Mouse (Mus musculus) limb, embryonic 12.5 days (tissue): ENCODE data around the gene Ppp2r5d. TPM values are rescaled to one million over a fixed set of nuclear protein-coding genes. Genes with fewer than 3 reads are reported as not detected.
A peak's percentile ranks its signal among the peaks of the same experiment; 100 is the strongest.

Experiments used
- ATAC-seq: fragments of 200-750 bp; cut with Nextera tagmentation; 2 replicates; pipeline ENCODE4 v1.8.0; 2017; ENCODE audit warnings: low read depth, moderate TSS enrichment; ENCODE audit not compliant: insufficient number of reproducible peaks, insufficient read depth, low FRiP score, low TSS enrichment
- H3K27ac ChIP-seq: fragments of 300-500 bp; sonication (generic); 2 replicates; pipeline ENCODE4 v1.5.1; 2016; ENCODE audit warnings: mild to moderate bottlenecking, moderate library complexity
- H3K27me3 ChIP-seq: fragments of 300-500 bp; sonication (generic); 2 replicates; pipeline ENCODE4 v1.6.1; 2016; ENCODE audit warnings: mild to moderate bottlenecking, moderate library complexity
- H3K36me3 ChIP-seq: fragments of 300-500 bp; sonication (generic); 2 replicates; pipeline ENCODE4 v1.6.1; 2016; ENCODE audit warnings: mild to moderate bottlenecking, moderate library complexity
- H3K4me1 ChIP-seq: fragments of 300-500 bp; sonication (generic); replicated peaks from 2 replicates; pipeline ENCODE4 v1.6.1; 2016
- H3K4me2 ChIP-seq: fragments of 300-500 bp; sonication (generic); 2 replicates; pipeline ENCODE4 v1.6.1; 2016; ENCODE audit warnings: mild to moderate bottlenecking, moderate library complexity
- H3K4me3 ChIP-seq: fragments of 300-500 bp; sonication (generic); replicated peaks from 2 replicates; pipeline ENCODE4 v1.5.1; 2016; ENCODE audit warnings: mild to moderate bottlenecking
- H3K9ac ChIP-seq: fragments of 300-500 bp; sonication (generic); replicated peaks from 2 replicates; pipeline ENCODE4 v1.6.1; 2016; ENCODE audit warnings: mild to moderate bottlenecking, moderate library complexity
- H3K9me3 ChIP-seq: fragments of 300-500 bp; sonication (generic); 2 replicates; pipeline ENCODE4 v1.6.1; 2016; ENCODE audit warnings: mild to moderate bottlenecking, moderate library complexity
- whole genome bisulfite sequencing: fragments of 180-500 bp; shearing (Covaris S2); methylation state at CpG from one replicate; pipeline ENCODE4 v1.1.7; 2016; 5-methylcytosine and 5-hydroxymethylcytosine counted together
- polyA plus RNA-seq: library from polyadenylated mRNA; unstranded; fragments of >200 nt; fragmentation: Nextera tagmentation; extraction: Ambion mirVana; gene quantifications from 2 replicates; pipeline ENCODE4 v1.2.1, GENCODE M21; 2016

Ppp2r5d gene
- polyA plus RNA-seq, 1 experiment from 2014 or later = 108 TPM

DNA sequence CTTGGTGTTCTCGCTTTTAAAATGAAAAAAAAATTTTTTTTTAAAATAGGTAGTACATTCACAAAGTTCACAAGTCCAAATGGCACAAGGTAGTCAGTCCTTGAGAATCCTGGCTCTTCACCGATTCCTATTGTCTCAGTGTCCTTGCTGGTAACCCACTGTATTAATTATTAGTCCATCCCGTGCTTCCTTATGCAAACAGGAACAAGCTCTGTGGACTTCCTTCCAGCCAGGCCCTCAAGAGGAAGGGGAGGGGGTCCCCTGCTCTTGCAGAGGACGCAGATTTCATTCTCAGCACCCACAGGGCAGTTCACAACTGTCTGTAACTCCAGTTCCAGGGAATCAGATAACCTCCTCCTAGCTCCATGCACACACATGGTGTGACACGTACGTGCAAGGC, 48.9 kb downstream of the Ppp2r5d start:
- Histone ChIP-seq H3K9ac (no peak overlapping the region), H3K4me3 (no peak overlapping the region), H3K27ac (no peak overlapping the region), H3K4me2 (no peak overlapping the region), H3K4me1 (peaks cover 18% of the 10 kb centered on the region), H3K27me3 (no peaks in the 10 kb centered on the region), H3K36me3 (peaks cover 88% of the 10 kb centered on the region), H3K9me3 (0 out of 2 replicates have a peak, but pooled peaks cover 4% of the 10 kb centered on the region)
- no peak for ATAC-seq
- 70% methylated on average over 6 of the region's 6 CpGs for WGBS

DNA sequence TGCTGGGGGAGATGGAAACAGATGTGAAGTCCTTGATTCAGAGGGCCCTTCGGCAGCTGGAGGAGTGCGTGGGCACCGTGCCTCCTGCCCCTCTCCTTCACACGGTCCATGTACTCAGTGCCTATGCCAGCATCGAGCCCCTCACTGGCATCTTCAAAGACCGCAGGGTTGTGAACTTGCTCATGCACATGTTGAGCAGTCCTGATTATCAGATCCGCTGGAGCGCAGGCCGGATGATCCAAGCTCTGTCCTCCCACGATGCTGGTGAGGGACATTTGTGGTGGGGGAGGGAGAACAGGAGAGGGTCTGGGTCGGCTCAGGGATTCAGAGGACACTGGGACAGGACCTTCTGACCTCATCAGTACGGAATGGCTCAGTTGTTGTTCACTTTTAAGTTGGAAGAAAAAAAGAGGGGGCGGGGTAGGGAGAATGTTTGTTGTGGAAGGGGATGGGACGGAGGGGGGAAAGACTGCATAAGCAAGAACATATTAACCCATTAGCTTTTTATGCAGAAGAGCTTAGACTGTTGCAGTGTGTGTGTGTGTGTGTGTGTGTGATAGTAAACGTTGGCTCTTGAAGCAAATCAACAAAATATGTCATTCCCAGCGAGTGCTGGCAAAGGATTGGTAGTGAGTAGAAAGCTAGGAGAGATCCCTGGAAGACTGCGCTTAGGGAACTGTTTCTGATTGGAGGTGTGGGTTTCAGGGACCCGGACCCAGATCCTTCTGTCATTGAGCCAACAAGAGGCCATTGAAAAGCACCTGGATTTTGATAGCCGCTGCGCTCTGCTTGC, 53.0 kb downstream of the Ppp2r5d start:
- WGBS = 70% methylated on average over 20 of the region's 20 CpGs
- Histone ChIP-seq H3K4me3 (peak overlapping the region; percentile 70), H3K9me3 (0 out of 2 replicates have a peak, but pooled peaks cover 4% of the 10 kb centered on the region), H3K4me1 (peaks cover 30% of the 10 kb centered on the region), H3K9ac (peak overlapping the region; percentile 94), H3K27ac (no peak overlapping the region), H3K4me2 (peak overlapping the region; percentile 87), H3K36me3 (peaks cover 57% of the 10 kb centered on the region), H3K27me3 (no peaks in the 10 kb centered on the region)
- ATAC-seq = no peak

DNA sequence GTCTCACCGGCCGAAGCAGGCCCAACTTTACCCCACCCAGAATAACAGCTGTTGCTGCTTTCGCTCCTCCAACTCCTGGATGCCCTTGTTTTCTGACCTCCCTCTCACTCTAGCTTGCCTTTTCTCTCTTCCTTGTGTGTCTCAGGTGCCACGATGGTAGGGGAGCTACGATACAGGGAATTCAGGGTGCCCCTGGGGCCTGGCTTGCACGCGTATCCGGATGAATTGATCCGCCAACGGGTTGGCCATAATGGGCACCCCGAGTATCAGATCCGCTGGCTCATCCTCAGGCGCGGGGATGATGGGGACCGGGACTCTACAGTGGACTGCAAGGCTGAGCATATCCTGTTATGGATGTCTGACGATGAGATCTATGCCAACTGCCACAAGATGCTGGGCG, 53.6 kb downstream of the Ppp2r5d start:
- Histone ChIP-seq H3K9me3 (0 out of 2 replicates have a peak, but pooled peaks cover 4% of the 10 kb centered on the region), H3K27ac (peak overlapping the region; percentile 95; the same call in 1 of the 2 replicates), H3K9ac (peak overlapping the region; percentile 94), H3K36me3 (peaks cover 51% of the 10 kb centered on the region), H3K27me3 (no peaks in the 10 kb centered on the region), H3K4me3 (peak overlapping the region; percentile 70), H3K4me1 (peaks cover 35% of the 10 kb centered on the region), H3K4me2 (peak overlapping the region; percentile 87)
- no peak for ATAC-seq
- WGBS = 80% methylated on average over 17 of the region's 17 CpGs

DNA sequence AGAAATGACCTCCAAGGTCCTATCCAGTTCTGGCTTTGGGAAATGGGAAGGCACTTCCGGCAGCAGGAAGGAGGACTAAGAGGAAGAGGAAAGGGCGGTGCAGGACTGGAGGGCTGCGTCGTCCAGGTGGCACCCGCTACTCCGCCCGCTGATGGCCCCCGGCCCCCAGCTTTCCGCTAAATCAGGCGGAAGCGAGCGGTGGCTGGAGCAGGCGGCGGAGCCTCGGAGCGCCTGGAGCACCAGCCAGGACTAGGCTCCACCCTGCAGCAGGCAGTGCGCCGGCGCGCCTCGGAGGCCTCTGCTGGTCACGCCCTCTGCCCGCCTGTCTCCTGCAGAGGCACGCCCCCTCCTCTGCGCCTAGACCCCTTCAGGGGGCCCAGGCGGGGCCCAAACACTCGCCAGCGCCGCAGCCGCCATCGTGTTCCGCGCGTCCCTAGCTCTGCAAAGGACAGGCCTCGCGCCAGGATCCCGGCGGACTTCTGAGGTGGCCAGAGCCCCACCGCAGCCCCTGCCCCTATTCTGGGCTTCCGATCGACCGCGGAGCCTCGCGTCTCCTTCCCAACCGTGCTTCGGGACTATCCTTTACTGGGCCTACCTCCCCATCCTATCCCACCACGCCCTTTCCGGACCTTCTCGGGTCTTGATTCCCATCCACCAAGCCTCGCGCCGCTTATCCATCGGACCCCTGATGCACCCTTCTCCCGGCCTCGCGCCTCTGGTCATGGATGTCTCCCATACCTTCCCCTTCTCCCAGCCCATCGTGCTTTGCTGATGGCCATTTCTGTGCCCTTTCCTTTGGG, 54.5 kb downstream of the Ppp2r5d start, which contains the start of gene Cul7:
TSS of gene Cul7 (plus strand) at position 106 of the 800 bp plus-strand sequence.
- whole genome bisulfite sequencing = under 1% methylated on average over 50 of the region's 58 CpGs
- peak; percentile 94 for ATAC-seq
- H3K4me3 ChIP-seq = peak within 1 kb of the TSS; percentile 70
- H3K9ac ChIP-seq = peak within 1 kb of the TSS; percentile 94
- peak within 1 kb of the TSS; percentile 95 for H3K27ac ChIP-seq
- H3K4me2 ChIP-seq = peak within 1 kb of the TSS; percentile 87
- H3K36me3 ChIP-seq = peaks cover 42% of the 10 kb centered on the region
- H3K9me3 ChIP-seq = 0 out of 2 replicates have a peak, but pooled peaks cover 4% of the 10 kb centered on the region
- H3K4me1 ChIP-seq = peaks cover 36% of the 10 kb centered on the region
- H3K27me3 ChIP-seq = no peaks in the 10 kb centered on the region

DNA sequence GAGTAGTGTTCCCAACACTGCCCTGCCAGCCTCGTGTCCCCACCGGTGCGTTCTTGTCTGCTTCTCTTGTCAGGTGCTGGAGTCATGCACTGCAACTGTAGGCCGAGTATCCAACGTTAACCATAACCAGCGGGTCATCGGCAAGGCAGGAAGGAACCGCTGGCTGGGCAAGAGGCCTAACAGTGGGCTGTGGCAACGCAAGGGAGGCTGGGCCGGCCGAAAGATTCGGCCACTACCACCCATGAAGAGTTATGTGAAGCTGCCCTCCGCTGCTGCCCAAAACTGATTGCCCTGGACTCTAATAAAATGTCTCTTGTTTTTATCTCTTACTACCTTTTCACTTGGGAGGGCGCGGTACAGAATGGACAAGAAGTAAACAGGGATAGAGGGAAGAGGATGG, 55.1 kb downstream of the Ppp2r5d start:
- peaks cover 42% of the 10 kb centered on the region for H3K4me1 ChIP-seq
- peaks cover 37% of the 10 kb centered on the region for H3K36me3 ChIP-seq
- ATAC-seq = no peak
- peak overlapping the region; percentile 95 for H3K27ac ChIP-seq
- H3K4me3 ChIP-seq = peak overlapping the region; percentile 70
- 0 out of 2 replicates have a peak, but pooled peaks cover 3% of the 10 kb centered on the region for H3K9me3 ChIP-seq
- H3K4me2 ChIP-seq = peak overlapping the region; percentile 87
- 35% methylated on average over 15 of the region's 15 CpGs for WGBS
- H3K9ac ChIP-seq = peak overlapping the region; percentile 94; the same call in 1 of the 2 replicates
- no peaks in the 10 kb centered on the region for H3K27me3 ChIP-seq

DNA sequence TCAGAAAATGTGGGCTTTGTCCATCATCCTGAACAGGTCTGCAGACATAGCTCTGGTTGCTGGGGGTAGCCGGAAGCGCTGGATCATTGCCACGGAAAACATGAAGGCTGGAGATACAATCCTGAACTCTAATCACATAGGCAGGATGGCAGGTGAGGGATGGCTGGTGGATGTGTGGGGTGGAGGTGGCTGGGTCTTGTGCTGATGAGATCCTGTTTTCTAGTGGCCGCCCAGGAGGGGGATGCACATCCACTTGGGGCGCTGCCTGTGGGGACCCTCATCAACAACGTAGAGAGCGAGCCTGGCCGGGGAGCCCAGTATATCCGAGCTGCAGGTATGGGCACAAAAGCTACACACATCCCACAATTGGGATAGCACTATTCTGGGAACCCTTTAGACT, 56.5 kb downstream of the Ppp2r5d start:
- no peak overlapping the region for H3K4me2 ChIP-seq
- no peaks in the 10 kb centered on the region for H3K27me3 ChIP-seq
- no peak for ATAC-seq
- no peak overlapping the region for H3K4me3 ChIP-seq
- no peaks in the 10 kb centered on the region for H3K9me3 ChIP-seq
- no peak overlapping the region for H3K9ac ChIP-seq
- H3K4me1 ChIP-seq = peaks cover 50% of the 10 kb centered on the region
- peaks cover 24% of the 10 kb centered on the region for H3K36me3 ChIP-seq
- 94% methylated on average over 9 of the region's 9 CpGs for WGBS
- no peak overlapping the region for H3K27ac ChIP-seq

- Histone ChIP-seq H3K36me3 (peaks cover 20% of the 10 kb centered on the region), H3K4me3 (no peak overlapping the region), H3K27me3 (no peaks in the 10 kb centered on the region), H3K4me2 (peak overlapping the region; percentile 90; the same call in 1 of the 2 replicates), H3K9me3 (no peaks in the 10 kb centered on the region), H3K4me1 (peaks cover 44% of the 10 kb centered on the region), H3K9ac (no peak overlapping the region), H3K27ac (no peak overlapping the region)
- ATAC-seq = no peak
- WGBS = 95% methylated on average over 7 of the region's 7 CpGs
Observed at GRCm38 (mm10) chr17:46647279-46647678, 57.6 kb downstream of the Ppp2r5d start.

DNA sequence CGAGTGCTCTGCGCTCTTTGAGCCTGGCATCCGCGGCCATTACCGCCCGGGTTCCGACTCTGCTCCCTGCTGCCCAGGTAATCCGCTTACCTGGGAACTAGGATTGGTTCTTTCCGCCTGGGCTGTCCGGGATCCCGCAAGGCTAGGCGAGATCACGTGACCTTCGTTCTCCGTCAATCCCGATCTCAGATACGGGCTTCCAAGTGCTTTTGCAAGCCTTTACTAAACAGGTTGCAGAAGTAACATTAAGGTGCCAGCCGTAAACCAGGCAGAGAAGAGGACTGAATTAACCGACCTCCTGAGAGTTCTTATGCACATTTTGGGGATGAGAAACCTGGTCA, 58.6 kb downstream of the Ppp2r5d start:
- H3K36me3 ChIP-seq = peaks cover 28% of the 10 kb centered on the region
- peak overlapping the region; percentile 77 for H3K4me3 ChIP-seq
- peaks cover 34% of the 10 kb centered on the region for H3K4me1 ChIP-seq
- no peak for ATAC-seq
- peak overlapping the region; percentile 70 for H3K9ac ChIP-seq
- no peaks in the 10 kb centered on the region for H3K27me3 ChIP-seq
- peak overlapping the region; percentile 79 for H3K27ac ChIP-seq
- H3K9me3 ChIP-seq = no peaks in the 10 kb centered on the region
- under 1% methylated on average over 19 of the region's 19 CpGs for WGBS
- H3K4me2 ChIP-seq = peak overlapping the region; percentile 90

GRCm38 (mm10) chr17:46645561-46646321, 59.2 kb downstream of the Ppp2r5d start, which contains the start of the genes Klc4 and Mrpl2:
TSS of gene Klc4 (minus strand) at chr17:46646022.
TSS of gene Mrpl2 (plus strand) at chr17:46646229.
- H3K4me1 ChIP-seq = peaks cover 29% of the 10 kb centered on the region
- peak within 1 kb of the TSS; percentile 90 for H3K4me2 ChIP-seq
- peak within 1 kb of the TSS; percentile 77 for H3K4me3 ChIP-seq
- no peaks in the 10 kb centered on the region for H3K9me3 ChIP-seq
- WGBS = under 1% methylated on average over 53 of the region's 53 CpGs
- ATAC-seq = peak; percentile 58
- H3K27me3 ChIP-seq = no peaks in the 10 kb centered on the region
- H3K27ac ChIP-seq = peak within 1 kb of the TSS; percentile 79
- H3K9ac ChIP-seq = peak within 1 kb of the TSS; percentile 70
- peaks cover 34% of the 10 kb centered on the region for H3K36me3 ChIP-seq

- Histone ChIP-seq H3K9me3 (no peaks in the 10 kb centered on the region), H3K27me3 (no peaks in the 10 kb centered on the region), H3K4me3 (peak overlapping the region; percentile 77), H3K36me3 (peaks cover 41% of the 10 kb centered on the region), H3K4me1 (peaks cover 29% of the 10 kb centered on the region), H3K27ac (0 out of 2 replicates have a peak overlapping the region, but pooled peaks have one; percentile 51), H3K4me2 (peak overlapping the region; percentile 88), H3K9ac (peak overlapping the region; percentile 66)
- ATAC-seq = no peak
- WGBS = 14% methylated on average over 10 of the region's 11 CpGs
Observed at GRCm38 (mm10) chr17:46644916-46645475, 59.9 kb downstream of the Ppp2r5d start.
